In genomic region chr13:54211528-54212488, GRCm38 (mm10) we compare ENCODE assay signal across 9 mouse cellular contexts. TPM values are rescaled to one million over a fixed set of nuclear protein-coding genes. Genes with fewer than 3 reads are reported as not detected.
DNase-seq lines count a peak whose midpoint lies in the region; ATAC-seq and TF ChIP-seq lines count a peak whose summit lies in the region.
"Had no signal": no experiment of that assay in that cellular context is flagged by ENCODE, and none has a peak within 500 bp of the region (broad histone marks: within the 10 kb centered on the region; RNA-seq: fewer than 3 reads in every experiment).

No protein-coding gene starts in this region.

- DNase-seq in R1 (ENCODE audit: low read depth, low spot score) (peak; percentile 54), MN1 (ENCODE audit: low spot score) (no peak)
- peak; percentile 46 for DNase-seq in embryo, embryonic 10.5 days (ENCODE audit: low spot score)
- peak; percentile 93 for DNase-seq in midbrain, embryonic 11.5 days (ENCODE audit: low spot score, missing footprints)
- no peak for DNase-seq in layer of hippocampus, postnatal 10 days (ENCODE audit: low spot score in 2 of 2)
- no peak for DNase-seq in lung, postnatal 0 days (ENCODE audit: low spot score)
- DNase-seq: lung, postnatal 36 days; right cerebral cortex, adult 18-20 months had no signal

- no peak for TF ChIP-seq EP300 in lung, postnatal 0 days (IDR thresholded peaks at IDR 0.05)

- no peak overlapping the region for H3K4me3 ChIP-seq in hindbrain, embryonic 15.5 days
- H3K4me3 ChIP-seq in midbrain, embryonic 11.5 days (ENCODE audit: low read depth, low read length): no peak overlapping the region
- no peak overlapping the region for H3K4me3 ChIP-seq in lung, postnatal 0 days (ENCODE audit: low read depth, low read length)

- H3K36me3 ChIP-seq in hindbrain, embryonic 15.5 days: no peaks in the 10 kb centered on the region
- H3K36me3 ChIP-seq in midbrain, embryonic 11.5 days (ENCODE audit: control insufficient read depth, insufficient read depth, low read length): no peaks in the 10 kb centered on the region
- H3K36me3 ChIP-seq in lung, postnatal 0 days (ENCODE audit: insufficient read depth, low read length): no peaks in the 10 kb centered on the region

- 0 out of 2 replicates have a peak overlapping the region, but pooled peaks have one; percentile 4 for H3K4me2 ChIP-seq in hindbrain, embryonic 15.5 days
- no peak overlapping the region for H3K4me2 ChIP-seq in midbrain, embryonic 11.5 days
- no peak overlapping the region for H3K4me2 ChIP-seq in lung, postnatal 0 days (replicated peaks; ENCODE audit: low read depth, low read length)

- H3K9me3 ChIP-seq in hindbrain, embryonic 15.5 days: no peaks in the 10 kb centered on the region
- no peaks in the 10 kb centered on the region for H3K9me3 ChIP-seq in midbrain, embryonic 11.5 days (ENCODE audit: control insufficient read depth, low read length)
- H3K9me3 ChIP-seq in lung, postnatal 0 days (ENCODE audit: low read length): no peaks in the 10 kb centered on the region

- H3K9ac ChIP-seq in hindbrain, embryonic 15.5 days: 0 out of 2 replicates have a peak overlapping the region, but pooled peaks have one; percentile 25
- no peak overlapping the region; the same call in 1 of the 2 replicates for H3K9ac ChIP-seq in midbrain, embryonic 11.5 days (ENCODE audit: low read length)
- H3K9ac ChIP-seq in lung, postnatal 0 days (replicated peaks; ENCODE audit: low read depth): no peak overlapping the region

- no peaks in the 10 kb centered on the region for H3K27me3 ChIP-seq in hindbrain, embryonic 15.5 days
- H3K27me3 ChIP-seq in midbrain, embryonic 11.5 days (ENCODE audit: control insufficient read depth, insufficient read depth, low read length): no peaks in the 10 kb centered on the region
- no peaks in the 10 kb centered on the region for H3K27me3 ChIP-seq in lung, postnatal 0 days (replicated peaks; ENCODE audit: insufficient read depth, low read length)

- no peak for TF ChIP-seq CTCF in lung, postnatal 0 days (IDR thresholded peaks at IDR 0.05)

- H3K27ac ChIP-seq in hindbrain, embryonic 15.5 days (replicated peaks): peak overlapping the region; percentile 84
- H3K27ac ChIP-seq in midbrain, embryonic 11.5 days (ENCODE audit: low read depth, low read length): peak overlapping the region; percentile 75
- no peak overlapping the region for H3K27ac ChIP-seq in lung, postnatal 0 days (ENCODE audit: low read length)

- 17% methylated on average over 10 of the region's 10 CpGs for WGBS in hindbrain, embryonic 15.5 days
- 33% methylated on average over 10 of the region's 10 CpGs for WGBS in midbrain, embryonic 11.5 days
- 44% methylated on average over 10 of the region's 10 CpGs for WGBS in lung, postnatal 0 days

- H3K4me1 ChIP-seq in hindbrain, embryonic 15.5 days (replicated peaks): peaks cover 23% of the 10 kb centered on the region
- peaks cover 16% of the 10 kb centered on the region for H3K4me1 ChIP-seq in midbrain, embryonic 11.5 days (ENCODE audit: control insufficient read depth, insufficient read depth, low read length)
- no peaks in the 10 kb centered on the region for H3K4me1 ChIP-seq in lung, postnatal 0 days (ENCODE audit: insufficient read depth, low read depth, low read length)

- peak; percentile 87 for ATAC-seq in hindbrain, embryonic 15.5 days (ENCODE audit: low FRiP score, low read depth)
- peak; percentile 94 for ATAC-seq in midbrain, embryonic 11.5 days (ENCODE audit: low FRiP score)
- ATAC-seq in lung, postnatal 0 days: no peak

RNA-seq across cellular contexts. Expression of gene Hrh2, which starts 19.9 kb away (rescaled TPM):
- 0.65 and 0.96 TPM in 2 replicates for polyA plus RNA-seq in hindbrain, embryonic 15.5 days (2015; fragmentation: Nextera tagmentation; extraction: Ambion mirVana)
- 0.07 TPM in 1 of 2 replicates, not detected in the other for polyA plus RNA-seq in midbrain, embryonic 11.5 days (2014; fragmentation: Nextera tagmentation; extraction: Ambion mirVana)
- total RNA-seq in layer of hippocampus, postnatal 10 days (2021): 1 to 10 TPM; 4.4 to 4.7 TPM
- 0.12 TPM in 2 replicates for polyA plus RNA-seq in lung, postnatal 0 days (2015; fragmentation: Nextera tagmentation; extraction: Ambion mirVana)

Comparison
In these comparisons a context has a peak if more than half of its experiments do, and no peak if none do; other contexts are left out.
1. DNase-seq: peak in R1 (single experiment), embryo, embryonic 10.5 days (single experiment) and midbrain, embryonic 11.5 days (single experiment); none in MN1 (single experiment), layer of hippocampus, postnatal 10 days (0 of 2) and lung, postnatal 0 days (single experiment).